ENCODE assay signal across 8 mouse cellular contexts in genomic region chr8:74994540-74994939, GRCm38 (mm10). TPM values are rescaled to one million over a fixed set of nuclear protein-coding genes. Genes with fewer than 3 reads are reported as not detected.
DNase-seq lines count a peak whose midpoint lies in the region; ATAC-seq and TF ChIP-seq lines count a peak whose summit lies in the region.

No protein-coding gene starts in this region.

- H3K4me3 ChIP-seq in kidney, adult 2 months (ENCODE audit: insufficient read depth, low read depth, low read length) = peak overlapping the region; percentile 51; the same call in 1 of the 2 replicates
- H3K4me3 ChIP-seq in heart, embryonic 13.5 days = peak overlapping the region; percentile 85
- peak overlapping the region; percentile 82 for H3K4me3 ChIP-seq in limb, embryonic 14.5 days (replicated peaks; ENCODE audit: low read length)
- peak overlapping the region; percentile 71 for H3K4me3 ChIP-seq in neural tube, embryonic 14.5 days (ENCODE audit: low read depth, low read length)

- TF ChIP-seq POLR2A in kidney, adult 2 months (IDR thresholded peaks at IDR 0.05; ENCODE audit: low read depth, low read length) = no peak
- no peak for TF ChIP-seq POLR2A in limb, embryonic 14.5 days (IDR thresholded peaks at IDR 0.05; ENCODE audit: borderline replicate concordance, extremely low read depth, insufficient read depth, insufficient read length)

- peak; percentile 8 for DNase-seq in kidney, adult 2 months
- no peak for DNase-seq in kidney, postnatal 14 days
- DNase-seq in brain, adult 2 months (ENCODE audit: low read depth, low spot score) = peak; percentile 9
- DNase-seq in limb, embryonic 14.5 days (ENCODE audit: low spot score) = peak; percentile 14
- no peak for DNase-seq in left cerebral cortex, adult 9 months (ENCODE audit: low spot score in 2 of 2)
- no peak for DNase-seq in gastrocnemius, adult 18-20 months (ENCODE audit: low spot score)

- no peaks in the 10 kb centered on the region; the same call in 1 of the 2 replicates for H3K36me3 ChIP-seq in kidney, adult 2 months (ENCODE audit: control insufficient read depth, insufficient read depth, low read length)
- H3K36me3 ChIP-seq in heart, embryonic 13.5 days = peaks cover 11% of the 10 kb centered on the region
- H3K36me3 ChIP-seq in limb, embryonic 14.5 days (ENCODE audit: control insufficient read depth, insufficient read depth, low read length) = peaks cover 11% of the 10 kb centered on the region
- peaks cover 2% of the 10 kb centered on the region for H3K36me3 ChIP-seq in neural tube, embryonic 14.5 days (ENCODE audit: control insufficient read depth, insufficient read depth, low read length)

- H3K4me1 ChIP-seq in kidney, adult 2 months (ENCODE audit: control insufficient read depth, insufficient read depth, low read length) = peaks cover 4% of the 10 kb centered on the region
- H3K4me1 ChIP-seq in heart, embryonic 13.5 days = peaks cover 18% of the 10 kb centered on the region
- H3K4me1 ChIP-seq in limb, embryonic 14.5 days (ENCODE audit: control insufficient read depth, insufficient read depth, low read length) = peaks cover 6% of the 10 kb centered on the region
- H3K4me1 ChIP-seq in neural tube, embryonic 14.5 days (ENCODE audit: control insufficient read depth, insufficient read depth, low read length) = peaks cover 4% of the 10 kb centered on the region; the same call in 1 of the 2 replicates

- TF ChIP-seq CTCF in kidney, adult 2 months (conservative IDR thresholded peaks at IDR 0.05; ENCODE audit: insufficient read depth, insufficient read length, low read depth, low read length) = no peak

- H3K9ac ChIP-seq in heart, embryonic 13.5 days = peak overlapping the region; percentile 99
- H3K9ac ChIP-seq in limb, embryonic 14.5 days (ENCODE audit: low read depth, low read length, severe bottlenecking) = peak overlapping the region; percentile 99
- H3K9ac ChIP-seq in neural tube, embryonic 14.5 days (replicated peaks; ENCODE audit: low read depth, low read length) = peak overlapping the region; percentile 92; the same call in 1 of the 2 replicates

- ATAC-seq in heart, embryonic 13.5 days (ENCODE audit: extremely low read depth, insufficient number of reproducible peaks, low FRiP score, low TSS enrichment) = no peak
- no peak for ATAC-seq in limb, embryonic 14.5 days (ENCODE audit: low FRiP score, low read depth)
- ATAC-seq in neural tube, embryonic 14.5 days (ENCODE audit: low read depth) = peak; percentile 15; the same call in 1 of the 2 replicates

- peak overlapping the region; percentile 80 for H3K4me2 ChIP-seq in heart, embryonic 13.5 days
- H3K4me2 ChIP-seq in limb, embryonic 14.5 days (replicated peaks; ENCODE audit: low read depth, low read length, severe bottlenecking) = peak overlapping the region; percentile 63
- peak overlapping the region; percentile 62 for H3K4me2 ChIP-seq in neural tube, embryonic 14.5 days (ENCODE audit: low read depth, low read length)

- no peaks in the 10 kb centered on the region for H3K27me3 ChIP-seq in kidney, adult 2 months (replicated peaks; ENCODE audit: control insufficient read depth, insufficient read depth, low read length)
- H3K27me3 ChIP-seq in heart, embryonic 13.5 days (replicated peaks) = no peaks in the 10 kb centered on the region; the same call in 1 of the 2 replicates
- H3K27me3 ChIP-seq in limb, embryonic 14.5 days (ENCODE audit: control insufficient read depth, insufficient read depth, low read length) = no peaks in the 10 kb centered on the region
- H3K27me3 ChIP-seq in neural tube, embryonic 14.5 days (ENCODE audit: control insufficient read depth, insufficient read depth, low read length) = no peaks in the 10 kb centered on the region

- 8% methylated on average over 7 of the region's 7 CpGs for WGBS in kidney, adult 2 months
- WGBS in heart, embryonic 13.5 days = 8% methylated on average over 7 of the region's 7 CpGs
- WGBS in limb, embryonic 14.5 days = 6% methylated on average over 7 of the region's 7 CpGs
- WGBS in neural tube, embryonic 14.5 days = 4% methylated on average over 7 of the region's 7 CpGs

- H3K9me3 ChIP-seq in heart, embryonic 13.5 days = no peaks in the 10 kb centered on the region
- no peaks in the 10 kb centered on the region for H3K9me3 ChIP-seq in limb, embryonic 14.5 days (ENCODE audit: control insufficient read depth, low read length)
- H3K9me3 ChIP-seq in neural tube, embryonic 14.5 days (ENCODE audit: control insufficient read depth, low read length) = no peaks in the 10 kb centered on the region

- no peak overlapping the region for H3K27ac ChIP-seq in kidney, adult 2 months (ENCODE audit: insufficient read depth, low read depth, low read length)
- H3K27ac ChIP-seq in heart, embryonic 13.5 days (replicated peaks) = peak overlapping the region; percentile 95; the same call in 1 of the 2 replicates
- H3K27ac ChIP-seq in limb, embryonic 14.5 days (replicated peaks; ENCODE audit: low read depth, low read length) = peak overlapping the region; percentile 96
- H3K27ac ChIP-seq in neural tube, embryonic 14.5 days (ENCODE audit: low read depth, low read length) = no peak overlapping the region

RNA-seq across cellular contexts. Expression of gene Hmgxb4, which starts 1.4 kb away (rescaled TPM):
- polyA plus RNA-seq in kidney, adult 2 months (2012; rRNA removed) = 13.3 and 13.7 TPM in 2 replicates
- polyA plus RNA-seq in heart, embryonic 13.5 days (2015; fragmentation: Nextera tagmentation; extraction: Ambion mirVana) = 23.1 and 23.5 TPM in 2 replicates
- 63.6 and 66.8 TPM in 2 replicates for polyA plus RNA-seq in limb, embryonic 14.5 days (2012; rRNA removed)
- polyA plus RNA-seq in limb, embryonic 14.5 days (2014; fragmentation: Nextera tagmentation; extraction: Ambion mirVana) = 46.7 and 48.1 TPM in 2 replicates
- polyA plus RNA-seq in neural tube, embryonic 14.5 days (2014; fragmentation: Nextera tagmentation; extraction: Ambion mirVana) = 46.3 and 49.2 TPM in 2 replicates
- 1 to 10 TPM; 7.4 to 9.5 TPM for total RNA-seq in gastrocnemius, adult 18-20 months (2021)

RNA-seq across cellular contexts. Expression of gene Tom1, which starts 39.0 kb away (rescaled TPM):
- polyA plus RNA-seq in kidney, adult 2 months (2012; rRNA removed) = 84.8 and 89.1 TPM in 2 replicates
- 40.0 and 44.1 TPM in 2 replicates for polyA plus RNA-seq in heart, embryonic 13.5 days (2015; fragmentation: Nextera tagmentation; extraction: Ambion mirVana)
- polyA plus RNA-seq in limb, embryonic 14.5 days (2012; rRNA removed) = 35.1 and 46.1 TPM in 2 replicates
- polyA plus RNA-seq in limb, embryonic 14.5 days (2014; fragmentation: Nextera tagmentation; extraction: Ambion mirVana) = 35.7 and 37.4 TPM in 2 replicates
- polyA plus RNA-seq in neural tube, embryonic 14.5 days (2014; fragmentation: Nextera tagmentation; extraction: Ambion mirVana) = 34.6 and 36.1 TPM in 2 replicates
- 10 to 100 TPM; 54.0 to 58.4 TPM for total RNA-seq in gastrocnemius, adult 18-20 months (2021)

Comparison
In these comparisons a context has a peak if more than half of its experiments do, and no peak if none do; other contexts are left out.
1. DNase-seq: peak in kidney, adult 2 months (single experiment), brain, adult 2 months (single experiment) and limb, embryonic 14.5 days (single experiment); none in kidney, postnatal 14 days (single experiment), left cerebral cortex, adult 9 months (0 of 2) and gastrocnemius, adult 18-20 months (single experiment).
2. H3K27ac ChIP-seq: peak in heart, embryonic 13.5 days (single experiment) and limb, embryonic 14.5 days (single experiment); none in kidney, adult 2 months (single experiment) and neural tube, embryonic 14.5 days (single experiment).
3. Peak in every context shown above with its lines, with median percentiles within 50 percentile points of each other: H3K4me3 ChIP-seq, H3K4me2 ChIP-seq and H3K9ac ChIP-seq.